Mouse (Mus musculus) frontal cortex, postnatal 10 days (tissue): ENCODE data around the gene Lrrc43.
"Not testable (repeated sequence)": the region's sequence is repeated elsewhere in the genome, so short reads cannot be mapped to it uniquely, and the experiment has no call there.

ENCODE experiments used
- DNase-seq, 2 experiments: peaks; one replicate each; pipeline ENCODE4 v3.0.0; 2022; ENCODE audit warnings: low spot score in 2 of 2, mixed read lengths in 1 of 2

Lrrc43 gene

GRCm38 (mm10) chr5:123489112-123489785, at the start of gene Lrrc43, which contains the start of gene Il31:
Lrrc43 (plus strand) TSS chr5:123489305.
Il31 (minus strand) TSS chr5:123489489.
- peak in 1 of 2 experiments; percentile 14 for DNase-seq

- no peak for DNase-seq
These were observed 49.8 kb upstream of the Lrrc43 start for GRCm38 (mm10) chr5:123439312-123439711.

- DNase-seq = no peak
These were observed 49.2 kb upstream of the Lrrc43 start for GRCm38 (mm10) chr5:123439941-123440340.

- no peak for DNase-seq
These were observed 48.4 kb upstream of the Lrrc43 start for GRCm38 (mm10) chr5:123440664-123441063.

- DNase-seq = no peak
These were observed 46.8 kb upstream of the Lrrc43 start for GRCm38 (mm10) chr5:123442283-123442682.

GRCm38 (mm10) chr5:123444069-123444468, 45.0 kb upstream of the Lrrc43 start:
- DNase-seq = peak; percentile 56 to 71

GRCm38 (mm10) chr5:123444849-123445334, 44.2 kb upstream of the Lrrc43 start:
- DNase-seq = no peak

GRCm38 (mm10) chr5:123451886-123452285, 37.2 kb upstream of the Lrrc43 start:
- no peak for DNase-seq

- DNase-seq = no peak
These were observed 27.7 kb upstream of the Lrrc43 start for GRCm38 (mm10) chr5:123461420-123461819.

GRCm38 (mm10) chr5:123464638-123465037, 24.5 kb upstream of the Lrrc43 start:
- no peak for DNase-seq

GRCm38 (mm10) chr5:123470784-123471400, 18.2 kb upstream of the Lrrc43 start:
- no peak for DNase-seq

GRCm38 (mm10) chr5:123473817-123474216, 15.3 kb upstream of the Lrrc43 start:
- DNase-seq = no peak

GRCm38 (mm10) chr5:123487659-123488395, 1.3 kb upstream of the Lrrc43 start:
- no peak for DNase-seq

- DNase-seq = no peak
These were observed 830 bp downstream of the Lrrc43 start for GRCm38 (mm10) chr5:123489935-123490334.

GRCm38 (mm10) chr5:123499717-123500116, 10.6 kb downstream of the Lrrc43 start:
- DNase-seq = peak; percentile 28 to 39

GRCm38 (mm10) chr5:123501973-123502372, 12.9 kb downstream of the Lrrc43 start:
- no peak for DNase-seq

- DNase-seq = peak; percentile 83 to 84
These were observed 19.0 kb downstream of the Lrrc43 start for GRCm38 (mm10) chr5:123507936-123508723.

GRCm38 (mm10) chr5:123508921-123509320, 19.8 kb downstream of the Lrrc43 start:
- DNase-seq = no peak

- no peak for DNase-seq
These were observed 21.1 kb downstream of the Lrrc43 start, which contains the start of gene B3gnt4 for GRCm38 (mm10) chr5:123510160-123510559. B3gnt4 (plus strand) TSS chr5:123510460.

GRCm38 (mm10) chr5:123511426-123511825, 22.3 kb downstream of the Lrrc43 start:
- not testable (repeated sequence) for DNase-seq

- no peak for DNase-seq
These were observed 23.0 kb downstream of the Lrrc43 start for GRCm38 (mm10) chr5:123512102-123512501.
